Mouse (Mus musculus) spleen, adult 2 months (tissue): ENCODE results near the gene Cib1. TPM values are rescaled to one million over a fixed set of nuclear protein-coding genes. Genes with fewer than 3 reads are reported as not detected.

ENCODE experiments used
- DNase-seq, 2 experiments: peaks; one replicate each; pipeline versions ENCODE4 v3.0.0 to v3.0.0-alpha.2; 2012 to 2021; ENCODE audit warnings: low spot score in 2 of 2, low read depth in 1 of 2
- H3K27ac ChIP-seq: fragments of 200-500 bp; 2 replicates; pipeline ENCODE4 v1.5.1; 2012; ENCODE audit warnings: low read length, inconsistent platforms; ENCODE audit not compliant: insufficient read depth
- H3K27me3 ChIP-seq: fragments of 200-500 bp; 2 replicates; pipeline ENCODE4 v1.6.1; 2012; ENCODE audit warnings: mild to moderate bottlenecking, moderate library complexity, low read length, inconsistent platforms; ENCODE audit not compliant: control insufficient read depth, insufficient read depth
- H3K36me3 ChIP-seq: fragments of 200-500 bp; 2 replicates; pipeline ENCODE4 v1.6.1; 2012; ENCODE audit warnings: mild to moderate bottlenecking, low read length, inconsistent platforms; ENCODE audit not compliant: control insufficient read depth, insufficient read depth
- H3K4me1 ChIP-seq: fragments of 200-500 bp; 2 replicates; pipeline ENCODE4 v1.6.1; 2011; ENCODE audit warnings: inconsistent platforms; ENCODE audit not compliant: control insufficient read depth, insufficient read depth, insufficient read length
- H3K4me3 ChIP-seq: fragments of 200-500 bp; 2 replicates; pipeline ENCODE4 v1.5.1; 2011; ENCODE audit warnings: mild to moderate bottlenecking, inconsistent platforms; ENCODE audit not compliant: insufficient read depth, insufficient read length; ENCODE audit errors: extremely low read depth
- CTCF ChIP-seq: fragments of 200-500 bp; IDR thresholded peaks from 2 replicates; pipeline ENCODE4 v1.5.1; 2011; ENCODE audit warnings: mild to moderate bottlenecking, inconsistent platforms; ENCODE audit not compliant: insufficient read depth, insufficient read length, insufficient replicate concordance; ENCODE audit errors: extremely low read depth
- POLR2A ChIP-seq: fragments of 200-500 bp; IDR thresholded peaks from 2 replicates; pipeline ENCODE4 v1.6.1; 2011; ENCODE audit warnings: low read depth, low read length, inconsistent platforms
- WGBS: fragments of 180-500 bp; shearing (Covaris S2); methylation state at CpG from one replicate; pipeline ENCODE4 v1.1.7; 2018; 5-methylcytosine and 5-hydroxymethylcytosine counted together
- polyA plus RNA-seq: library from polyadenylated mRNA; depleted of rRNA; stranded (reverse); fragments of >200 nt; gene quantifications from 2 replicates; pipeline ENCODE4 v1.2.3, GENCODE M21; 2012

The Cib1 gene
- polyA plus RNA-seq, 1 experiment, result 117 TPM

GRCm38 (mm10) chr7:80199286-80199685 lies 33.3 kb downstream of the Cib1 start:
- TF ChIP-seq CTCF (no peak), POLR2A (no peak)
- Histone ChIP-seq H3K27ac (peak overlapping the region; percentile 96), H3K36me3 (peaks cover 4% of the 10 kb centered on the region), H3K4me1 (peaks cover 53% of the 10 kb centered on the region), H3K4me3 (peak overlapping the region; percentile 91), H3K27me3 (no peaks in the 10 kb centered on the region)
- no peak for DNase-seq
- 18% methylated on average over 6 of the region's 6 CpGs for WGBS

- DNase-seq, result no peak
- 3% methylated on average over 11 of the region's 11 CpGs for WGBS
- TF ChIP-seq CTCF (no peak), POLR2A (no peak)
Observed at GRCm38 (mm10) chr7:80198863-80199262, 33.8 kb downstream of the Cib1 start.

GRCm38 (mm10) chr7:80197941-80198778 lies 34.5 kb downstream of the Cib1 start:
- under 1% methylated on average over 74 of the region's 74 CpGs for WGBS
- Histone ChIP-seq H3K27ac (peak overlapping the region; percentile 96), H3K36me3 (peaks cover 4% of the 10 kb centered on the region), H3K27me3 (no peaks in the 10 kb centered on the region), H3K4me1 (peaks cover 53% of the 10 kb centered on the region), H3K4me3 (peak overlapping the region; percentile 91)
- TF ChIP-seq POLR2A, result peak; percentile 44
- TF ChIP-seq CTCF, result no peak
- DNase-seq, result peak in 1 of 2 experiments; percentile 74

More at GRCm38 (mm10) chr7:80198863-80199262, 33.8 kb downstream of the Cib1 start:
- Histone ChIP-seq H3K4me1 (peaks cover 54% of the 10 kb centered on the region), H3K27ac (peak overlapping the region; percentile 96), H3K27me3 (no peaks in the 10 kb centered on the region), H3K4me3 (peak overlapping the region; percentile 91), H3K36me3 (peaks cover 4% of the 10 kb centered on the region)

GRCm38 (mm10) chr7:80197371-80197770 lies 35.2 kb downstream of the Cib1 start:
- Histone ChIP-seq H3K36me3 (peaks cover 3% of the 10 kb centered on the region), H3K4me1 (peaks cover 47% of the 10 kb centered on the region), H3K4me3 (0 out of 2 replicates have a peak overlapping the region, but pooled peaks have one; percentile 91), H3K27ac (peak overlapping the region; percentile 96), H3K27me3 (no peaks in the 10 kb centered on the region)
- peak in 1 of 2 experiments; percentile 68 for DNase-seq
- no peak for TF ChIP-seq CTCF
- TF ChIP-seq POLR2A, result no peak
- 8% methylated on average over 4 of the region's 4 CpGs for WGBS

- no peak for DNase-seq
- no peak overlapping the region for H3K4me3 ChIP-seq
- peaks cover 52% of the 10 kb centered on the region for H3K4me1 ChIP-seq
- H3K27ac ChIP-seq, result no peak overlapping the region
- H3K27me3 ChIP-seq, result no peaks in the 10 kb centered on the region
- no peaks in the 10 kb centered on the region for H3K36me3 ChIP-seq
- WGBS, result 92% methylated on average over 10 of the region's 11 CpGs
- TF ChIP-seq POLR2A, result no peak
- TF ChIP-seq CTCF, result no peak
Observed at GRCm38 (mm10) chr7:80195576-80196263, 36.9 kb downstream of the Cib1 start.

- H3K4me1 ChIP-seq, result peaks cover 47% of the 10 kb centered on the region
- H3K4me3 ChIP-seq, result no peak overlapping the region
- H3K27ac ChIP-seq, result no peak overlapping the region
Observed at GRCm38 (mm10) chr7:80195146-80195545, 37.5 kb downstream of the Cib1 start.

More at GRCm38 (mm10) chr7:80195146-80195545, 37.5 kb downstream of the Cib1 start:
- Histone ChIP-seq H3K36me3 (no peaks in the 10 kb centered on the region), H3K27me3 (no peaks in the 10 kb centered on the region)
- 86% methylated on average over 5 of the region's 5 CpGs for WGBS
- TF ChIP-seq POLR2A (no peak), CTCF (no peak)
- DNase-seq, result no peak
